Mouse (Mus musculus) cerebellum, postnatal 10 days (tissue): ENCODE data around the gene Gm906.
A peak's percentile ranks its signal among the peaks of the same experiment; 100 is the strongest.
"Not testable (repeated sequence)": the region's sequence is repeated elsewhere in the genome, so short reads cannot be mapped to it uniquely, and the experiment has no call there.

ENCODE experiments used
- DNase-seq, 2 experiments: peaks; one replicate each; pipeline ENCODE4 v3.0.0; 2021; ENCODE audit warnings: mixed read lengths in 2 of 2

The Gm906 gene

GRCm38 (mm10) chr13:50250208-50250607 is at the start of gene Gm906:
Gene Gm906 (minus strand): TSS chr13:50250308.
- DNase-seq: not testable (repeated sequence)

GRCm38 (mm10) chr13:50283308-50283707 is 33.2 kb upstream of the Gm906 start:
- DNase-seq: not testable (repeated sequence)

- no peak for DNase-seq
Observed at GRCm38 (mm10) chr13:50236487-50236886, 13.6 kb downstream of the Gm906 start.

- peak; percentile 49 to 65 for DNase-seq
Observed at GRCm38 (mm10) chr13:50211842-50212241, 38.3 kb downstream of the Gm906 start.

- not testable (repeated sequence) for DNase-seq
Observed at GRCm38 (mm10) chr13:50210191-50210590, 39.9 kb downstream of the Gm906 start.

- DNase-seq: not testable (repeated sequence)
Observed at GRCm38 (mm10) chr13:50209651-50210050, 40.5 kb downstream of the Gm906 start.

- DNase-seq: no peak
Observed at GRCm38 (mm10) chr13:50207966-50208365, 42.1 kb downstream of the Gm906 start.

- DNase-seq: not testable (repeated sequence)
Observed at GRCm38 (mm10) chr13:50196831-50197230, 53.3 kb downstream of the Gm906 start.
